Mouse (Mus musculus) yolk sac, embryonic 10.5 days (tissue): ENCODE measurements around the gene Pdxdc1.
"Not testable (repeated sequence)": the region's sequence is repeated elsewhere in the genome, so short reads cannot be mapped to it uniquely, and the experiment has no call there.

ENCODE experiments used
- DNase-seq: peaks from one replicate; pipeline ENCODE4 v3.0.0-alpha.2; 2017; ENCODE audit warnings: low spot score

Gene Pdxdc1

DNA sequence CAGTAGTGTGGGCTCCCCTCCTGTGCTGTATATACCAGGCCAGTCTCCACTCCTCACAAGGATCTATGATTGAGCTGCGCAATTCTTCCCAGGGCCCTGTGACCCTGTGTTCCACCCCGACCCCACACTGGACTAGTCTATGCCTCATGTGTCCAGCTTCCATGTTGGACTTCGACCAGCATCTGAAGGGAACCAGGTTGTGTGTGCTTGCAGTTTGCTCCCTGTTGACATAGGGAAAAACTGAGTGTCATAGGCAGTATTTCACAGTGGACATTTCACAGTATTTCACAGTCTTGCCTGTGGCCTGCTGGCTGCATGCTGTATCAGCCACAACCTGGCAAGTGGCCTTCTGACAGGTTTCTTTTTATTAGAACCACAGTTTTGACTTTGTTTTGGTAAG is 89.7 kb downstream of the Pdxdc1 start:
- no peak for DNase-seq

DNA sequence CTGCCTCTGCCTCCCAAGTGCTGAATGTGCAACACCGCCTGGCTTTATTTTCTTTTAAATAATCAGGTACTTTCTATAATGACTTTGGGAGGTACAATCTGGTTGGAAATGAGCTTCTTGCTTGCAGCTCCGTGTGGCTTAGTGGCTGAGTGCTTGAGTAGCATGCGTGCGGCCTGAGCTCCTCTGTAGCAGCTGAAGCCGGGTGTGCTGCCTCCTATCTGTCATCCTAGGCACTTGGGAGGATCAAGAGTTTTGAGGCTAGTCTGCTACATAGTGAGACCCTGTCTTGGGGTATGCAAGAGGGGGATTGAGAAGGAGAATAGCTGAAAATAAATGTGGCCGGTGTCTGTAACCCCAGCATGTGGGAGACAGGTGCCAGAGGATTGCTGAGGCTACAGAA is 90.8 kb downstream of the Pdxdc1 start:
- DNase-seq, result no peak

GRCm38 (mm10) chr16:13808410-13808809 is 94.5 kb downstream of the Pdxdc1 start:
- DNase-seq, result no peak

- DNase-seq, result no peak
These were observed 95.3 kb downstream of the Pdxdc1 start for GRCm38 (mm10) chr16:13807616-13808015.

DNA sequence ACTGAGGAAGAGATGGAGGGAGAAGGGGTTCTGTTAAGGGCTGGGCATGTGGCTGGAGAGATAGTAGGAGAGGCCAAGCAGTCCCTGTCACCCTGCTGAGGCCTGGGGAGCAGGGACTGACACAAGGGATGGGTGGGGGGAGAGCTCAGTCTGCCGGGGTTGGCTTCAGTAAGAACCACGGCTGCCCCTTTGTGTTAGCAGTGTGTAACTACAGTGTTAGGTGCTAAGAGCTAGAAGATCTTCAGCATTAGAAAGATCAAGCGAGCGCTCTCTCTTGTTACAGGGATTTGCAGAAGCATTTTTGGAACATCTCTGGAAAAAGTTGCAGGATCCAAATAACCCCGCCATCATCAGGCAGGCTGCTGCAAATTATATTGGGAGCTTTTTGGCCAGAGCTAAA is 98.3 kb downstream of the Pdxdc1 start:
- no peak for DNase-seq

DNA sequence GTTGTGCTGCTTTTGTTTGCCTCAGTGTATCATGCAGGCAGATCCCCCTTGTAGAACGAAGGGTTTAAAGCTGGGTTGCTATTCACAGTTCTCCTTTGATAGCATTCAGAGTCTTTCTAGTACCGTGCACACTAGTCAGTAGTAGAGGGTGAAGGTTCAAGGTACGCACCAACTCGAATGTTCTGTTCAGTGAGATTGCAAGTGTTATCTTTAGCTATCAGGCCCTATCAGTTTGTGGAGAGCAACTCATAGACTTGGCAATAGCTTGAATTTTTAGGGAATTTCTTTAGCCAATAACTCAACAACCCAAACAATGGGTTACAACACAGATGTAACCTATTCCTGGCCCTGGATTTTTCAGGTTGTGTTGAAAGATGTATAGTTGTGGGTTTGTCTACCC is 101.7 kb downstream of the Pdxdc1 start:
- no peak for DNase-seq

DNA sequence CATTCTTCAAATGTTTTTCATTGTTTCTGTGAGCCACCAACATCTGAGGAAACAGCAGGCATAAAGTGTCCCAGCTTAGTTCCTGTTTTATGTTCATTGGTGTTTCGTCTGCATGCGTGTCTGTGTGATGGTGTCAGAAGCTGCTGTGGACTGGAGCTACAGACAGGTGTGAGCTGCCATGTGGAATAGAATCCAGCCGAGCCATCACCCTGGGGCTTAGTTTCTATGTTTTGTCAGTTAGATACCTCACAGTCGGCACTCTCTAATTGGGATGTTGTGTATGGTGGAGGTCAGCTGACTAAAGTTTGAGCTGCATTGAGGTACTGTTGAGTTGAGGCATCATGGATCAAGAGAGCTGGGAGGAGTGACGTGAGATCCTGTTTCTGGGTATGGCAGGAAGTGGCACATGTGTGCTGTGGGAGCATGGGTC is 106.2 kb downstream of the Pdxdc1 start:
- no peak for DNase-seq

DNA sequence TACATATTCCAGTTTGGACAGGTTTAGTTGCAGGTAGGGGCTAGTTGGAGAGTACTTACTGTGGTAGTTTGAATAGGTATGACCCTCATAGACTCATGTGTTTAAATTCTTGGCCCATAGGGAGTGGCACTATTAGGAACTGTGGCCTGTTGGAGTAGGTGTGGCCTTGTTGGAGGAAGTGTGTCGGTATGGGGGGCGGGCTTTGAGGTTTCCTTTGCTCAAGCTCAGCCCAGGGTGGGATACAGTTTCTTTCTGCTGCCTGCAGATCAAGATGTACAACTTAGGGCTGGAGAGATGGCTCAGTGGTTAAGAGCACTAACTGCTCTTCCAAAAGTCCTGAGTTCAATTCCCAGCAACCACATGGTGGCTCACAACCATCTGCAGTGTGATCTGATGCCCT is 109.5 kb downstream of the Pdxdc1 start:
- not testable (repeated sequence) for DNase-seq

DNA sequence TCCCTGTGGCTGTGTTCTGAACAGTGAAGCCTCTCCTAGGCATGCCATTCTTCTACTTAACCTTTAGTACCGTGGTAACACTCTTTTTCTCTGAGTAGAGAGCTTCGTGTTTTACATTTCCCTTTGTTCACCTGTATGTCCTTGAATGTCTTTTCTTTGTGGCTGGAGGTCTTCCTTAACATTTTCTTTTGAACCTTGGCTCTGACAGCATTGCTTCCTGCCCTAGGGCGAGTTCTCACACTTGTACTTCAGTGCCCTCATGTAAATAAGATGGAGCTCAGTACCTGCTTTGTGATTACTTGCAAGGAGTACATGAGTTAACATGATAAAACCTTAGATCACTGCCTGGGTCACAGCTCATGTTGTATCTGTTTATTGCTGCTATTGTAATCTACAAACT is 117.0 kb downstream of the Pdxdc1 start:
- DNase-seq, result no peak
